Mouse (Mus musculus): Measurements from ENCODE around the gene 2010111I01Rik. TPM values are rescaled to one million over a fixed set of nuclear protein-coding genes. Genes with fewer than 3 reads are reported as not detected.

2010111I01Rik gene
- total RNA-seq (2014; rRNA removed) (30.3 and 44.8 TPM in 2 replicates), polyA plus RNA-seq (2015; fragmentation: Nextera tagmentation; extraction: Ambion mirVana) (16.2 and 18.5 TPM in 2 replicates)

DNA sequence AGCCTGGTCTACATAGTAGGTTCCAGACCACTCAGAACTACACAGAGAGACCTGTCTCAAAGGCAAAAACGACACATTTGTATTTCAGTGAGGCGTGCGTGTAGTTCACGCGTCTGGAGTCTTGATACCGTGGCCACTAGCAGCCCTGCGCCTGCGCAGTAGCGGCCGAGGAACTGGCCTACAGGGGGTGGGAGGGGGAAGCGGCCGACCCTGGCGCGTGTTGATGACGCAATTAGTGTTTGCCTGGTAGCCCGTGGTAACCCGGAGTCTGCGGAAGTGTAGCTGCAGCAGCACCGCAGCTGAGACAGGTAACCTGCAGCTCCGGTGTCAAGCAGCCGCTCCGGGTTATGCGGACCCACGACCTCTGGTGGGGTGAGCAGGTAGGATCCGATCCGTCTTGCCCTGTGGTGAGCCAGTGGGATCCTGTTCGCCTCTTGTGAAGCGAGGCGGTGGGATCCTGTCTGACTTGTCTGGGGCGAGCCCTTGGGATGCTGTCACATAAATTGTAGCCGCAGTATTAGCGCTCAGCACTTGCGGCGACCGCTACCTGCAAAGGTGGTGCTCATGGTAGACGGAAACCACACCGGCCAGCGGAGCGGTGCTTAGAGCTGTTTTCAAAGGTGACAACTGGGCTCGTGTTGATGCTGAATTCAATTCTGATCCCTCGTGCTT lies at the start of gene 2010111I01Rik:
2010111I01Rik (plus strand) TSS at position 254 of the 672 bp plus-strand sequence.
- Histone ChIP-seq H3K36me3 (ENCODE audit: insufficient read depth, low read length) (no peaks in the 10 kb centered on the region), H3K9ac (replicated peaks; ENCODE audit: low read length, poor library complexity, severe bottlenecking) (peak within 1 kb of the TSS; percentile 65), H3K27ac (ENCODE audit: low read depth, low read length) (peak within 1 kb of the TSS; percentile 12; the same call in 1 of the 2 replicates), H3K27me3 (ENCODE audit: insufficient read depth, low read length) (no peaks in the 10 kb centered on the region), H3K9me3 (ENCODE audit: low read length) (no peaks in the 10 kb centered on the region), H3K4me2 (ENCODE audit: low read depth, low read length, poor library complexity, severe bottlenecking) (peak within 1 kb of the TSS; percentile 78), H3K4me1 (ENCODE audit: insufficient read depth, low read length) (no peaks in the 10 kb centered on the region), H3K4me3 (ENCODE audit: low read depth, low read length) (peak within 1 kb of the TSS; percentile 85)
- DNase-seq (ENCODE audit: low spot score) (peak; percentile 98), ATAC-seq (ENCODE audit: low FRiP score) (peak; percentile 93)
- peak; percentile 57 for TF ChIP-seq CTCF (IDR thresholded peaks at IDR 0.05)
- under 1% methylated on average over 41 of the region's 41 CpGs for WGBS

DNA sequence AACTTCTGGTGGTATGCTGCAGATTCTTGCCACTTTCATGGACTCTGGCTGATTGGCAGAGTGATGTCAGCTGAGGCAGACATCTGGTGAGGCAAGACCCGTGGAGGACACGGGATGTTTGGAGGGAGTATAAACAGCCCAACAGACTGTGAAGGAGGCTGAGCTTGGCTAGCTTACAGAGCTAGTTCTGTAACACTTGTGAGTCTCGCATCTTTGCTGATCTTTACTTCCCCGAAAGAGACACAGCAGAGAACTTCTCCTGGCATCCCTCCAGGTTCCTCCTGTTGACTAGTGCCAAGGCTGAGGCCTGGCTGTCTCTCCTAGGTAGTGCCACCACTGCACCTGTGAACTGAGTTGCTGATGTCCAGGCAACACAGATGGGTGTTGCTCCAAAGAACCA lies 48.0 kb upstream of the 2010111I01Rik start:
- H3K4me2 ChIP-seq (ENCODE audit: low read depth, low read length, poor library complexity, severe bottlenecking), result no peak overlapping the region
- no peak for TF ChIP-seq CTCF (IDR thresholded peaks at IDR 0.05)
- WGBS, result 66% methylated on average over 4 of the region's 4 CpGs

DNA sequence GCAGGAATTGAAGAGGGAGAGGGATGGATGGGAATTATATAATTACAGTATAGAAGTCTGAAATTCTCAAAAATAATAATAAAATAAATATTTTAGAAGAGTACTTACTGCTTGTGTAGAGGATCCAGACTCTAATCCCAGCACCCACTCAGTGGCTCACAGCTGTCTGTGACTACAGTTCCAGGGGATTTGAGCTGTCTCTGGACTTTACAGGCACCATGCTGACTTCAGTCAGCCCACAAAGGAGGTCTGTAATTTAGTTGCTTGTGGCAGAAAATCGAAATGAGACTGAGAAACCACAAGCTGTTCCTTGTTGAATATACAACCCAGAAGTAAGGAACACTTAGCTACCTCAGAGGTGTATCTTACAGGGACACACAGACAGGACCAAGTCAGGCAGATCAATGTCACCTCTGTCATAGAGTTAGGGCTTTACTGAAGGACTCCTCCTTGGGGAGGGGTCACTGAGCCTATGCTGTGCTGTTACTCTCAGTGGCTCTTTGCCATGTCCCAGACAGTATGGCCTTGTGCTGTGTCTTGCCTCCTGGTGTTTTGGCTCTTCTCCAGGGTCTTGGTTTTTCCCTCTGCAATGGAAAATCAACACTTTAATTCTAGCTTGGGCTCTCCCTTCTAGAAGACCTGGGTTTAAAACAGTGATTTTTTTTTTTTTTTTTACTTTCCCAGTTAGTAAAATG lies 47.1 kb upstream of the 2010111I01Rik start:
- no peak overlapping the region for H3K9ac ChIP-seq (replicated peaks; ENCODE audit: low read length, poor library complexity, severe bottlenecking)

More for the DNA sequence above, 48.0 kb upstream of the 2010111I01Rik start:
- Histone ChIP-seq H3K9me3 (ENCODE audit: low read length) (no peaks in the 10 kb centered on the region), H3K9ac (replicated peaks; ENCODE audit: low read length, poor library complexity, severe bottlenecking) (no peak overlapping the region), H3K36me3 (ENCODE audit: insufficient read depth, low read length) (no peaks in the 10 kb centered on the region), H3K4me3 (ENCODE audit: low read depth, low read length) (no peak overlapping the region), H3K27me3 (ENCODE audit: insufficient read depth, low read length) (no peaks in the 10 kb centered on the region), H3K4me1 (ENCODE audit: insufficient read depth, low read length) (no peaks in the 10 kb centered on the region), H3K27ac (ENCODE audit: low read depth, low read length) (no peak overlapping the region)
- ATAC-seq (ENCODE audit: low FRiP score), result no peak
- DNase-seq (ENCODE audit: low spot score), result no peak

DNA sequence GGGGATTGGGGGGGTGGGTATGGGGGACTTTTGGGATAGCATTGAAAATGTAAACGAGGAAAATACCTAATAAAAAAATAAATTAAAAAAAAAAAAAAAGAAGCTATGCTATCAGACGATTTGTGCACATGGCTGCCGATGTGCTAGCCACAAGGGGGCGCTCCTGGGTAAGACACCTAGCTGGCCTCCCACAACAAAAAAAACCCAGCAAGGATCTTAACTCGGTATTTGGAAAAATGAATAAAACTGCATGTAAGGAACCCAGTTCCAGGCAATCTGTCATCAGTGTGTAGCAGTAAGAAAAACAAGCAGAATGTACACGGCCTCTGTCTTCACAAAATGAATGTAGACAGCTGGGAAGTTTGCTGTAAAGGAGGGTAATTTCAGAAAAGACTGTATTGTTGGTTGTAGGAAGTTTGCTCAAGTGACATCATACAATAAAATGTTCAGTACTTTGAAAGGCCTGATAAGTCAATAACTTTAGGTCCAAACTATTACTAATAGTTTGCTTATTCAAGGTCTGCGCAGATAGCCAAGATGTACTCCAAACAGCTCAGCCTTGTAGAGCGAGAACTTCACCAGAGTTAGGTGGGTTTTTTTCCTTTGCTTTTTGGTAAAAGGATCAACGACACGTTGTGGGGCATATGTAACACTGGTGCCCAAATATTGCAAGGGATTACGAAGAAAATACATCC lies 44.9 kb upstream of the 2010111I01Rik start:
- H3K4me3 ChIP-seq (ENCODE audit: low read depth, low read length), result no peak overlapping the region
- no peaks in the 10 kb centered on the region for H3K27me3 ChIP-seq (ENCODE audit: insufficient read depth, low read length)
- H3K4me1 ChIP-seq (ENCODE audit: insufficient read depth, low read length), result no peaks in the 10 kb centered on the region
- no peaks in the 10 kb centered on the region for H3K36me3 ChIP-seq (ENCODE audit: insufficient read depth, low read length)
- no peak overlapping the region for H3K9ac ChIP-seq (replicated peaks; ENCODE audit: low read length, poor library complexity, severe bottlenecking)
- WGBS, result 38% methylated on average over 11 of the region's 11 CpGs
- ATAC-seq (ENCODE audit: low FRiP score) (no peak; the same call in 1 of the 2 replicates), DNase-seq (ENCODE audit: low spot score) (peak; percentile 74)
- H3K9me3 ChIP-seq (ENCODE audit: low read length), result no peaks in the 10 kb centered on the region
- no peak overlapping the region for H3K4me2 ChIP-seq (ENCODE audit: low read depth, low read length, poor library complexity, severe bottlenecking)
- TF ChIP-seq CTCF (IDR thresholded peaks at IDR 0.05), result peak; percentile 82
- H3K27ac ChIP-seq (ENCODE audit: low read depth, low read length), result no peak overlapping the region

More for the DNA sequence above, 47.1 kb upstream of the 2010111I01Rik start:
- H3K4me3 ChIP-seq (ENCODE audit: low read depth, low read length), result no peak overlapping the region
- DNase-seq (ENCODE audit: low spot score) (peak; percentile 74), ATAC-seq (ENCODE audit: low FRiP score) (0 out of 2 replicates have a peak, but pooled peaks have one; percentile 64)
- H3K4me1 ChIP-seq (ENCODE audit: insufficient read depth, low read length), result no peaks in the 10 kb centered on the region
- no peaks in the 10 kb centered on the region for H3K9me3 ChIP-seq (ENCODE audit: low read length)
- H3K36me3 ChIP-seq (ENCODE audit: insufficient read depth, low read length), result no peaks in the 10 kb centered on the region
- no peak overlapping the region for H3K27ac ChIP-seq (ENCODE audit: low read depth, low read length)
- TF ChIP-seq CTCF (IDR thresholded peaks at IDR 0.05), result no peak
- 17% methylated on average over 1 of the region's 1 CpGs for WGBS
- H3K4me2 ChIP-seq (ENCODE audit: low read depth, low read length, poor library complexity, severe bottlenecking), result no peak overlapping the region
- no peaks in the 10 kb centered on the region for H3K27me3 ChIP-seq (ENCODE audit: insufficient read depth, low read length)

DNA sequence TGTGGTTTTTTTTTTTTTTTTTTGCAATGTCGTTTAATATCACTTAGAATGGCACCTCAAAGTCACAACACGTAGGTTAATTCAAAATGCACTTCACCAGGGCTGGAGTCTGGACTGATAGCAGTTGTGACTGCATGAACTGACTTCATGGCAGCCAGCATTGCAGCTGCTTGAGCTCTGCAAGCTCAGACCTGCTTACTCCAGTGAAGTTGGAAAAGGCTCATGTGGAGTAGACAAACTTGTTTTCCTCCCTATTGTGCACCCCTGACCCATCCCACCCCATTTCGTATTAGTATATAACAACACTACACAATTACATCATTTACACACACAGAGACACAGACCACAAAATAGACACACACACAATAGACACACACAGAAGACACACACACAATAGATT lies 42.0 kb upstream of the 2010111I01Rik start:
- Histone ChIP-seq H3K27ac (ENCODE audit: low read depth, low read length) (no peak overlapping the region), H3K9me3 (ENCODE audit: low read length) (no peaks in the 10 kb centered on the region), H3K4me1 (ENCODE audit: insufficient read depth, low read length) (no peaks in the 10 kb centered on the region), H3K27me3 (ENCODE audit: insufficient read depth, low read length) (no peaks in the 10 kb centered on the region), H3K36me3 (ENCODE audit: insufficient read depth, low read length) (no peaks in the 10 kb centered on the region), H3K4me3 (ENCODE audit: low read depth, low read length) (no peak overlapping the region), H3K9ac (replicated peaks; ENCODE audit: low read length, poor library complexity, severe bottlenecking) (no peak overlapping the region), H3K4me2 (ENCODE audit: low read depth, low read length, poor library complexity, severe bottlenecking) (no peak overlapping the region)
- DNase-seq (ENCODE audit: low spot score), result no peak
- ATAC-seq (ENCODE audit: low FRiP score), result no peak
- WGBS, result 81% methylated on average over 3 of the region's 3 CpGs
- no peak for TF ChIP-seq CTCF (IDR thresholded peaks at IDR 0.05)

Data from midbrain, postnatal 0 days (tissue).